Comparison of ENCODE assay signal across 26 mouse cellular contexts in genomic region chr19:29390483-29390882, GRCm38 (mm10). TPM values are rescaled to one million over a fixed set of nuclear protein-coding genes. Genes with fewer than 3 reads are reported as not detected.
"Had no signal": no experiment of that assay in that cellular context is flagged by ENCODE, and none has a peak within 500 bp of the region (broad histone marks: within the 10 kb centered on the region; RNA-seq: fewer than 3 reads in every experiment).

No protein-coding gene starts in this region.

- DNase-seq: kidney, postnatal 10 days; kidney, postnatal 36 days; layer of hippocampus, postnatal 36 days; left cerebral cortex, postnatal 4 days; lung, adult 2 months; lung, postnatal 14 days; lung, postnatal 4 days; thymus, adult 18-20 months; thymus, postnatal 36 days had no signal

- H3K27me3 ChIP-seq: kidney, embryonic 15.5 days; limb, embryonic 12.5 days; limb, embryonic 15.5 days; liver, embryonic 12.5 days; liver, embryonic 15.5 days; midbrain, embryonic 12.5 days had no signal

- H3K9ac ChIP-seq: kidney, embryonic 15.5 days; limb, embryonic 12.5 days; limb, embryonic 15.5 days; liver, embryonic 12.5 days; liver, embryonic 15.5 days; midbrain, embryonic 12.5 days had no signal

- H3K4me1 ChIP-seq: kidney, embryonic 15.5 days; limb, embryonic 12.5 days; limb, embryonic 15.5 days; liver, embryonic 12.5 days; liver, embryonic 15.5 days; midbrain, embryonic 12.5 days had no signal

- H3K4me2 ChIP-seq: kidney, embryonic 15.5 days; limb, embryonic 12.5 days; limb, embryonic 15.5 days; liver, embryonic 12.5 days; liver, embryonic 15.5 days; midbrain, embryonic 12.5 days had no signal

- H3K27ac ChIP-seq: kidney, embryonic 15.5 days; left cerebral cortex, adult 2 months; limb, embryonic 12.5 days; limb, embryonic 15.5 days; liver, embryonic 12.5 days; liver, embryonic 15.5 days; midbrain, embryonic 12.5 days had no signal

- ATAC-seq: liver, embryonic 12.5 days; midbrain, embryonic 16.5 days had no signal

- H3K9me3 ChIP-seq: kidney, embryonic 15.5 days; limb, embryonic 12.5 days; limb, embryonic 15.5 days; liver, embryonic 12.5 days; liver, embryonic 15.5 days; midbrain, embryonic 12.5 days had no signal

- H3K36me3 ChIP-seq: kidney, embryonic 15.5 days; limb, embryonic 12.5 days; limb, embryonic 15.5 days; liver, embryonic 12.5 days; liver, embryonic 15.5 days; midbrain, embryonic 12.5 days had no signal

- H3K4me3 ChIP-seq: kidney, embryonic 15.5 days; left cerebral cortex, adult 2 months; limb, embryonic 12.5 days; limb, embryonic 15.5 days; liver, embryonic 12.5 days; liver, embryonic 15.5 days; midbrain, embryonic 12.5 days had no signal

RNA-seq across cellular contexts. Expression of gene Pdcd1lg2, which starts 20.2 kb away (rescaled TPM):
- total RNA-seq: layer of hippocampus, postnatal 36 days; megakaryocyte progenitor cell, adult 5-6 weeks; megakaryocyte-erythroid progenitor cell, adult 5-6 weeks had no signal
- polyA plus RNA-seq: kidney, embryonic 15.5 days; limb, embryonic 12.5 days; limb, embryonic 15.5 days; liver, embryonic 15.5 days; lung, embryonic 16.5 days; midbrain, embryonic 12.5 days; midbrain, embryonic 16.5 days; neural tube, embryonic 11.5 days; neural tube, embryonic 14.5 days; stomach, embryonic 16.5 days had no signal

RNA-seq across cellular contexts. Expression of gene Rln1, which starts 56.0 kb away (rescaled TPM):
- total RNA-seq: megakaryocyte progenitor cell, adult 5-6 weeks; megakaryocyte-erythroid progenitor cell, adult 5-6 weeks had no signal
- polyA plus RNA-seq: liver, embryonic 12.5 days; liver, embryonic 15.5 days; lung, adult 2 months; small intestine, adult 2 months; spleen, adult 2 months; testis, adult 2 months had no signal
